ENCODE assay signal across 20 mouse cellular contexts in the genomic region with DNA sequence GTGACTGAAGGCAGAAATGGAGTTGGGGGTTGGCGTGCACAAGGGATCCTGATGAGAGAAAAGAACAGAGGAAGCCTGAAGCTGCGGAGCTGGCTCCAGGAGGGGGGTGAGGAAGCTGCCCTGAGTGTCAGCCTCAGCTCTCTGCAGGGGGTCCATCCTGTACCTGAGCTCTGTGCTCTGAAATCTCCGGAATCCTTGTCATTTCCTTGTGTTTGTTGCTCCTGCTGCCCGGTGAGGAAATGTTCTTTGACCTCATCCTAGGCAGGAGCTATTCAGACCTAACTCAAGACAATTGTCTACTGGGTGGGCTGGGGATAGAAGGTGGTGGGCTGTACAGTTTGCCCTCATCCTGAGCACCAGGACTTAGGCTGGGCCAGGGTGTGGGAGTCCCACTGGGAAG. TPM values are rescaled to one million over a fixed set of nuclear protein-coding genes. Genes with fewer than 3 reads are reported as not detected.
DNase-seq lines count a peak whose midpoint lies in the region; ATAC-seq and TF ChIP-seq lines count a peak whose summit lies in the region.
"Had no signal": no experiment of that assay in that cellular context is flagged by ENCODE, and none has a peak within 500 bp of the region (broad histone marks: within the 10 kb centered on the region; RNA-seq: fewer than 3 reads in every experiment).

No protein-coding gene starts in this region.

- no peak overlapping the region for H3K4me3 ChIP-seq in intestine, embryonic 15.5 days (replicated peaks)
- H3K4me3 ChIP-seq in intestine, postnatal 0 days (ENCODE audit: low read depth, low read length): no peak overlapping the region
- no peak overlapping the region for H3K4me3 ChIP-seq in layer of hippocampus, adult 2 months
- H3K4me3 ChIP-seq in intestine, embryonic 16.5 days (ENCODE audit: low read length): no peak overlapping the region
- H3K4me3 ChIP-seq: embryonic facial prominence, embryonic 12.5 days; forebrain, embryonic 13.5 days; liver, embryonic 15.5 days; lung, embryonic 15.5 days had no signal

- no peak overlapping the region for H3K27ac ChIP-seq in intestine, embryonic 15.5 days
- H3K27ac ChIP-seq in intestine, postnatal 0 days (ENCODE audit: low read depth, low read length): no peak overlapping the region
- peak overlapping the region; percentile 52; the same call in 1 of the 2 replicates for H3K27ac ChIP-seq in layer of hippocampus, adult 2 months
- H3K27ac ChIP-seq in intestine, embryonic 16.5 days (ENCODE audit: low read length): no peak overlapping the region
- H3K27ac ChIP-seq: embryonic facial prominence, embryonic 12.5 days; forebrain, embryonic 13.5 days; liver, embryonic 15.5 days; lung, embryonic 15.5 days; stomach, postnatal 0 days had no signal

- ATAC-seq in intestine, embryonic 15.5 days: 0 out of 2 replicates have a peak, but pooled peaks have one; percentile 5
- ATAC-seq in intestine, postnatal 0 days: no peak
- peak; percentile 32; the same call in 1 of the 2 replicates for ATAC-seq in intestine, embryonic 16.5 days
- ATAC-seq: forebrain, embryonic 13.5 days had no signal

- H3K36me3 ChIP-seq in intestine, embryonic 15.5 days: no peaks in the 10 kb centered on the region
- no peaks in the 10 kb centered on the region for H3K36me3 ChIP-seq in intestine, postnatal 0 days (ENCODE audit: control insufficient read depth, insufficient read depth)
- no peaks in the 10 kb centered on the region for H3K36me3 ChIP-seq in intestine, embryonic 16.5 days (ENCODE audit: control insufficient read depth, insufficient read depth, low read length)
- H3K36me3 ChIP-seq: embryonic facial prominence, embryonic 12.5 days; liver, embryonic 15.5 days; lung, embryonic 15.5 days had no signal

- peaks cover 5% of the 10 kb centered on the region; the same call in 1 of the 2 replicates for H3K4me1 ChIP-seq in intestine, embryonic 15.5 days (replicated peaks)
- no peaks in the 10 kb centered on the region for H3K4me1 ChIP-seq in intestine, postnatal 0 days (replicated peaks; ENCODE audit: control insufficient read depth, insufficient read depth, low read length)
- peaks cover 11% of the 10 kb centered on the region for H3K4me1 ChIP-seq in intestine, embryonic 16.5 days (ENCODE audit: control insufficient read depth, insufficient read depth, low read length)
- H3K4me1 ChIP-seq: embryonic facial prominence, embryonic 12.5 days; forebrain, embryonic 13.5 days; lung, embryonic 15.5 days had no signal

- H3K9ac ChIP-seq in intestine, embryonic 15.5 days: no peak overlapping the region
- no peak overlapping the region for H3K9ac ChIP-seq in intestine, postnatal 0 days (ENCODE audit: low read depth, low read length)
- H3K9ac ChIP-seq in intestine, embryonic 16.5 days (ENCODE audit: low read depth, low read length): 0 out of 2 replicates have a peak overlapping the region, but pooled peaks have one; percentile 7
- H3K9ac ChIP-seq: embryonic facial prominence, embryonic 12.5 days; forebrain, embryonic 13.5 days; liver, embryonic 15.5 days; lung, embryonic 15.5 days had no signal

- TF ChIP-seq CTCF in intestine, postnatal 0 days (IDR thresholded peaks at IDR 0.05; ENCODE audit: low read depth): no peak
- TF ChIP-seq CTCF in layer of hippocampus, adult 2 months (conservative IDR thresholded peaks at IDR 0.05): no peak

- no peaks in the 10 kb centered on the region for H3K9me3 ChIP-seq in intestine, embryonic 15.5 days
- H3K9me3 ChIP-seq in intestine, postnatal 0 days (ENCODE audit: control insufficient read depth): no peaks in the 10 kb centered on the region
- no peaks in the 10 kb centered on the region for H3K9me3 ChIP-seq in intestine, embryonic 16.5 days (ENCODE audit: control insufficient read depth, low read length)
- H3K9me3 ChIP-seq: embryonic facial prominence, embryonic 12.5 days; forebrain, embryonic 13.5 days; liver, embryonic 15.5 days; lung, embryonic 15.5 days had no signal

- WGBS in intestine, embryonic 15.5 days: 27% methylated on average over 4 of the region's 4 CpGs
- 36% methylated on average over 4 of the region's 4 CpGs for WGBS in intestine, postnatal 0 days
- 32% methylated on average over 4 of the region's 4 CpGs for WGBS in intestine, embryonic 16.5 days

- DNase-seq in layer of hippocampus, adult 2 months (ENCODE audit: low spot score in 2 of 2): no peak
- DNase-seq in layer of hippocampus, adult 9-11 months: no peak
- DNase-seq in ES-CJ7 (ENCODE audit: low read depth, low spot score) (peak; percentile 86), adipocyte (ENCODE audit: low spot score) (no peak)
- DNase-seq: B cell, adult 2 months; cerebellum, adult 11-12 months; cerebellum, postnatal 14 days; left cerebral cortex, postnatal 4 days; liver; thymus, adult 2 months; thymus, postnatal 4 days had no signal

- no peaks in the 10 kb centered on the region for H3K27me3 ChIP-seq in intestine, embryonic 15.5 days (replicated peaks)
- H3K27me3 ChIP-seq in intestine, postnatal 0 days (replicated peaks; ENCODE audit: control insufficient read depth, insufficient read depth, low read length): no peaks in the 10 kb centered on the region
- H3K27me3 ChIP-seq in intestine, embryonic 16.5 days (replicated peaks; ENCODE audit: control insufficient read depth, insufficient read depth, low read length): no peaks in the 10 kb centered on the region
- H3K27me3 ChIP-seq: CH12.LX; embryonic facial prominence, embryonic 12.5 days; forebrain, embryonic 13.5 days; lung, embryonic 15.5 days had no signal

- H3K4me2 ChIP-seq in intestine, embryonic 15.5 days (replicated peaks): no peak overlapping the region
- H3K4me2 ChIP-seq in intestine, postnatal 0 days (replicated peaks; ENCODE audit: low read depth): no peak overlapping the region
- no peak overlapping the region for H3K4me2 ChIP-seq in intestine, embryonic 16.5 days (ENCODE audit: low read depth, low read length)
- H3K4me2 ChIP-seq: embryonic facial prominence, embryonic 12.5 days; forebrain, embryonic 13.5 days; liver, embryonic 15.5 days; lung, embryonic 15.5 days had no signal

RNA-seq across cellular contexts. Expression of a gene that starts 13.5 kb away (rescaled TPM):
- polyA plus RNA-seq in intestine, embryonic 15.5 days (2015; fragmentation: Nextera tagmentation; extraction: Ambion mirVana): 132 and 136 TPM in 2 replicates
- 18.1 and 19.0 TPM in 2 replicates for polyA plus RNA-seq in intestine, postnatal 0 days (2015; fragmentation: Nextera tagmentation; extraction: Ambion mirVana)
- 10 to 100 TPM; 94.5 to 96.4 TPM for total RNA-seq in layer of hippocampus, adult 2 months (2021)
- polyA plus RNA-seq in intestine, embryonic 16.5 days (2015; fragmentation: Nextera tagmentation; extraction: Ambion mirVana): 149 and 156 TPM in 2 replicates
